Mouse (Mus musculus): ENCODE measurements around the gene Crip3.

- TF ChIP-seq CTCF (IDR thresholded peaks at IDR 0.05; ENCODE audit: control insufficient read depth, insufficient read depth, insufficient replicate concordance, low read depth, low read length) (no peak), POLR2A (IDR thresholded peaks at IDR 0.05; ENCODE audit: control insufficient read depth, low read depth, low read length) (no peak)
Measured at GRCm38 (mm10) chr17:46477286-46477685, 48.6 kb downstream of the Crip3 start.
